Mouse (Mus musculus) macrophage (primary cell): ENCODE data around the gene 1600002K03Rik. TPM values are rescaled to one million over a fixed set of nuclear protein-coding genes. Genes with fewer than 3 reads are reported as not detected.
"Not testable (repeated sequence)": the region's sequence is repeated elsewhere in the genome, so short reads cannot be mapped to it uniquely, and the experiment has no call there.

Source experiments
- H3K27ac ChIP-seq: fragments of 350-480 bp; formaldehyde crosslinking; 2 replicates; pipeline ENCODE4 v1.9.0; 2021
- H3K36me3 ChIP-seq: fragments of 350-480 bp; formaldehyde crosslinking; 2 replicates; pipeline ENCODE4 v1.9.0; 2021; ENCODE audit errors: inconsistent target
- H3K4me3 ChIP-seq: fragments of 350-480 bp; formaldehyde crosslinking; 2 replicates; pipeline ENCODE4 v1.9.0; 2021; ENCODE audit errors: inconsistent target
- H3K79me2 ChIP-seq: fragments of 350-480 bp; formaldehyde crosslinking; 2 replicates; pipeline ENCODE4 v1.9.0; 2021; ENCODE audit errors: inconsistent target
- WGBS: methylation state at CpG from one replicate; pipeline ENCODE4 v1.1.7; 2026; ENCODE audit warnings: inconsistent platforms; ENCODE audit not compliant: missing documents; 5-methylcytosine and 5-hydroxymethylcytosine counted together
- polyA plus RNA-seq: library from polyadenylated mRNA; stranded (reverse); fragments of 250-400 nt; gene quantifications from 3 replicates; pipeline ENCODE4 v1.2.4, GENCODE M21; 2018; ENCODE audit warnings: inconsistent platforms

1600002K03Rik gene
- polyA plus RNA-seq, 1 experiment from 2014 or later: 4.4 TPM

DNA sequence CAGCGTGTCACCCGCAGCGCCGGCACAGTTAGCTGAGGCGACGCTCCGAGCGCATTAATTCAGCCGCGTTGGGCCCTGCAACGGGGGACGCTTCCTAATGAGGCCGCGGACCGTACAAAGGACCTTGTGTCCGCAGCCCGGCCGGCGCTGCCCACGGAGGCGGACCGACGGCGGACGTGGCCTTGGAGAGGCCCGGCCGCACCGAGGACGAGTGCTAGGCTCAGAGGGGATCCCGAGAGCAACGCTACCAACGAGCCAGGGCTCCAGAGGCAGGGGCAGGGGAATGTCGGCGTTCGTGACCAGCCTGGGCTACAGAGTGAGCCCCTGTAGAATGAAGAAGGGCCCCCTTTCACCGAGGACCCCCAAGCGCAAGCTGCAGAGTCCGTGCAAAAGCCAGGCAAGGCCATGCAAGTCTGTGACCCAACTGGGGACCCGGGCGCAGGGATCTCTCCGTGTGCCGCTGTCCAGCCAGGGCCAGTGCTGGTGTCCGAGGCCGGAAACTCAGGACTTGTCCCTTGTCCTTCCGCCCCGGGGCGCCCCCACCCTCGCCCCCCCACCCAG is 17.8 kb downstream of the 1600002K03Rik start:
- H3K4me3 ChIP-seq: no peak overlapping the region
- no peaks in the 10 kb centered on the region for H3K36me3 ChIP-seq
- H3K27ac ChIP-seq: no peak overlapping the region
- H3K79me2 ChIP-seq: no peaks in the 10 kb centered on the region
- whole genome bisulfite sequencing: 2% methylated on average over 48 of the region's 48 CpGs

DNA sequence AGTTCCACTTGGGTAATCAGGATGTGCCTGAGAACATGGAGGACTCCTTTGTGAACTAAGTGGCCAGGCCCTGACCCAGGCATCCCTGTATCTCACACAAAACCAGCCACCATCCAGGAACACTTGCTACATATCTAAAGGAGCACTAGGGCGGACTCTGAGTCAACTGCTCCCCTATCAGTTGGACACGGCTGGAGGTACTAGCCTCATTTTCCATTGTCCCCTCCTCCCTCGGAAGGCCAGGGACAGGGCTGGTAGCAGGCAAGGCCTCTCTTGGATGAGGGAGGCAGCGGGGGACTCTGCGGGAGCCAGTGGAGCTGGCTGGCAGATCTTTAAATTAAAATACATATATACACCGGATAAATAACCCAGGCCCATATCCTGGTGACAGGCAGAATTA is 21.2 kb downstream of the 1600002K03Rik start:
- Histone ChIP-seq H3K4me3 (no peak overlapping the region), H3K27ac (no peak overlapping the region), H3K79me2 (no peaks in the 10 kb centered on the region), H3K36me3 (no peaks in the 10 kb centered on the region)
- 88% methylated on average over 6 of the region's 6 CpGs for WGBS

DNA sequence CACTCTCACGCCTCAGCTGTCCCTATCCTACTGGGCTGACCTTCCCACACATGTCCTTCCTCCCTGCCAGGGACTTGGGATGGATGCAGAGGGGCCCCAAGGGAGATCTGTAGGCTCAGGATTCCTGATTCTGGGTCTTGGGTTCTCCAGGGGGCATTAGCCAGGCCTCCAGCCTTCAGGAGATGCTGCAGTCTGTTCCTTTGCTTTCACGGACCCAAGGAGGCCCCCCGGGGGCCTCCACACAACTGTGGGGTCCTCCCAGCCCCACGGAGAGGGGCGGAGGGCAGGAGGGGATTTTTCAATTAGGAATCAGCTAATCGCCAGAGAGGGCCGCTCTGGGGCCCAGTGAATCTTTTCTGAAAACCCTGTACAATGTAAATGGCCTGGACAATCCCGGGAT is 21.7 kb downstream of the 1600002K03Rik start:
- Histone ChIP-seq H3K79me2 (no peaks in the 10 kb centered on the region), H3K36me3 (no peaks in the 10 kb centered on the region)
- 83% methylated on average over 8 of the region's 8 CpGs for WGBS

DNA sequence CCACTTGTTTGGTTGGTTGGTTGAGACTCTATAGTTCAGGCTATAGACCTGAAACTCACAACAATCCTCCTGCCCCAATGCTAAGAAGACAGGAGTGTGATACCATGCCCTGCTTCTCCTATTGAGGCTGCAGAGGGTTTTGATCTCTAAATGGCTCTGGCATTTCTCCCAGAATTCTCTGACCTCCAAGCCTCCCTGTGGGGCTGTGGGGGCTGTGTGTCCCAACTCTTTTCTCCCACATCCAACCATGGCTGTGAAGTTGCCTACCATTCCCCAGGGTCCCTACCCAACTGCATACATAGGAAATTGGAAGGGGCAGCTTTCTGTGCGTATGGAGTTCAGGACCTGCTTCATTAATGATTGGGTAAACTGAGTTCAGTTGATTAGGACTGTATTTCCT is 23.4 kb downstream of the 1600002K03Rik start:
- 100% methylated on average over 1 of the region's 1 CpGs for WGBS
- Histone ChIP-seq H3K36me3 (no peaks in the 10 kb centered on the region), H3K79me2 (no peaks in the 10 kb centered on the region), H3K27ac (no peak overlapping the region), H3K4me3 (no peak overlapping the region)

More for the DNA sequence above, 21.7 kb downstream of the 1600002K03Rik start:
- Histone ChIP-seq H3K4me3 (no peak overlapping the region), H3K27ac (no peak overlapping the region)

DNA sequence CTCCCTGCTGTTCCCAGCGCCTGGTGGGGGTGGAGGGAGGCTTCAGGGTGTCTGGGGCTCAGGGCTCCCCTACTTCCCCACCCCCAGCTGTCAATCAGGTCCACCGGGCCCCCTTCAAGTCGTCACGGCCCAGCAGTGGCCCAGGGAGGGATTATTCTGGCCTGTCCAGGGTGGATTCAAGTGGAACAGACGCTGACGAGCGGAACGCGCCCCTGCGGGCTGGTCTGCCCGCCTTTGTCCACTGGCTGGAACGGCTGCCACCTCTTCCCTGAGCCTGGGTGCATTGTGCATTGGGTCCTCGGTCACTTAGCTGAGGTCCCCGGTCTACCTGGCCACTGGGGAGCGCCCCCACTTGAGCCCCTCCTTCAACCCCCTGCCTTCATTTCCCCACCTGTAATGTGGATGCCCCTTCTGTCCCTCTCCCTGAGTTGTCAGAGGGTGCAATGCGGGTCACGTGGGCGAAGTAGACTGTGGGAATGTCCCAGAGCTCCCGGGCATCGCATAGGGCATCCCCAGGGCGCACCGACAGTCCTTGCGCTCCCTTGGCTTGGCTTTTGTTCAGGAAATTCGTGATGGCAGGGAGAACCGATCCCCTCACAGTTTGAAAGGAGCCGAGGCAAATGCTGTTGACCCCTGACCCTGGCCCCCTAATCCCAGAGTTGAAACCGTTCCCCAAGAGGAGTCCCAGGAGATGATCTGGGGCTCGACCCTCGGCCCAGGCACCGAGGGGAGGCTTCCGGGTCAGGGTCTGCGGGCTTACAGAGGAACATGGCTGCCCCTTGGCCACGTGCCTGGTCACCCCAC is 24.2 kb downstream of the 1600002K03Rik start:
- Histone ChIP-seq H3K4me3 (no peak overlapping the region), H3K36me3 (no peaks in the 10 kb centered on the region), H3K79me2 (no peaks in the 10 kb centered on the region), H3K27ac (no peak overlapping the region)
- 91% methylated on average over 27 of the region's 33 CpGs for WGBS

DNA sequence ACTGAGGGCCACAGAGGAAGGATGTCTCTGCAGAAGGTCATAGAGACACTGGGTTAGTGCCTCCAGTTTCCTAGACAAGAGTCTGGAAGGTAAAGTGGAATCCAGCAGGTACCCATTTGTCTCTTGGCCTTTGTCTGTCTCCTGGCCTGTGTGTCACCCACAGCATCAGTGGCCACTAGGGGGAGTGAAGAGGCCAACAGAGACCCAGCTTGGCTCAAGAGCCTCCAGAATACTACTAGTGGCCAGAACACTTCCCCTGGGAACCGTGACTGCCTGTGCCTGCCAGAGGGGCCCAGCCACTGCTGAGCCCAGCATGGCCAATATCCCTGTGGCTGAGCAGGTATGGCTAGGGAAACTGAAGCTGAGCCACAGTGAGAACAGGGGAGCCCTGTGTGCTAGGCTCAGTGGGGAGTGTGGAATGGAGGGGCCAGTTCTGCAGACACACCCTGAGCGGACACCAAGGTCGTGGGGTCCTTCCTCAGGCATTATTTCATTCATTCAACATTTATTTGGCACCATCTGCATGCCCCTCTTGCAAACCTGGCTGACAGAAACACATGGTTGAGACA is 26.8 kb downstream of the 1600002K03Rik start:
- Histone ChIP-seq H3K36me3 (no peaks in the 10 kb centered on the region), H3K27ac (no peak overlapping the region), H3K79me2 (no peaks in the 10 kb centered on the region), H3K4me3 (no peak overlapping the region)
- 62% methylated on average over 3 of the region's 3 CpGs for WGBS

- Histone ChIP-seq H3K27ac (no peak overlapping the region), H3K4me3 (no peak overlapping the region), H3K79me2 (no peaks in the 10 kb centered on the region), H3K36me3 (no peaks in the 10 kb centered on the region)
- WGBS: 83% methylated on average over 6 of the region's 6 CpGs
Observed at GRCm38 (mm10) chr10:80200485-80200884, 27.7 kb downstream of the 1600002K03Rik start.

GRCm38 (mm10) chr10:80204055-80204454 is 31.3 kb downstream of the 1600002K03Rik start:
- WGBS: 79% methylated on average over 7 of the region's 7 CpGs
- Histone ChIP-seq H3K79me2 (no peaks in the 10 kb centered on the region), H3K27ac (no peak overlapping the region), H3K4me3 (no peak overlapping the region), H3K36me3 (no peaks in the 10 kb centered on the region)

GRCm38 (mm10) chr10:80207201-80207600 is 34.5 kb downstream of the 1600002K03Rik start:
- 90% methylated on average over 1 of the region's 1 CpGs for WGBS
- H3K79me2 ChIP-seq: no peaks in the 10 kb centered on the region
- no peak overlapping the region for H3K4me3 ChIP-seq
- H3K36me3 ChIP-seq: no peaks in the 10 kb centered on the region
- no peak overlapping the region for H3K27ac ChIP-seq

DNA sequence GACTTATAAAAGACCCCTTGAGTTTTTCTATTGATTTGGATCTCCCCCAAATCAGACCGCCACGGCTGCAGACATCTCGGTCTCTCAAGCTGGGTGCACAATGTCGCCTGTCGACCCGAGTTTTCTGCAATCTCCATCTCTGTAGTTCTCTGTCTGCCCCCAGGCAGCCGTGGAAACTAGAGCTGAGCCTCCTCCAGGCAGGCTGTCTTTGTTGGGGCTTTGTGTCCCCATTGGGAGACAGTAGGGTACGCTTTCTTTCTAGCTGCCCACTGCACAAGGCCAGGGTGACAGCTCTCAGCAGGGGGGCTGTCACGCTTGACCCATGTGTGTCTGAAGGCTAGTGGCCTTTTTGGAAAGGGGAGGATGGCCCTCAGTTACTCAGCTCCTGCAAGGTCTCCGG is 34.9 kb downstream of the 1600002K03Rik start:
- no peak overlapping the region for H3K27ac ChIP-seq
- H3K36me3 ChIP-seq: no peaks in the 10 kb centered on the region
- WGBS: 93% methylated on average over 10 of the region's 10 CpGs
- H3K4me3 ChIP-seq: no peak overlapping the region
- H3K79me2 ChIP-seq: no peaks in the 10 kb centered on the region

DNA sequence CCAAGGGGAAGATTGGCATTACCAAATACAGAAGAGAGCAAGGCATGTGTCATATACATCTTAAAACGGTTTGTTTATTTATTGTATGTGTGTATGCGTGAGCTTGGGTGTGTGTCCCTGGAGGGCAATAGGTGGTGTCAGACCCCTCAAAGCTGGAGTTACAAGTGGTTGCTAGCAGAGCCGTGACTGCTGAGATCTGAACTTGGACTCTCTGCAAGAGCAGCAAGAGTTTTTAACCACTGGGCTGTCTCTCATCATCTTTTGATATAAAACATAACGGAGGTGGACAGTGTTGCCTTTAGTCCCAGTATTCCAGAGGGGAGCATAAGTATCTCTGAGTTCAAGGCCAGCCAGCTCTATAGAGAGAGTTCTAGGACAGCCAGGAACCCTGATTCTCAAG is 35.5 kb downstream of the 1600002K03Rik start:
- no peak overlapping the region for H3K4me3 ChIP-seq
- H3K27ac ChIP-seq: no peak overlapping the region
- no peaks in the 10 kb centered on the region for H3K36me3 ChIP-seq
- H3K79me2 ChIP-seq: no peaks in the 10 kb centered on the region
- WGBS: 90% methylated on average over 4 of the region's 4 CpGs

- 94% methylated on average over 24 of the region's 24 CpGs for WGBS
- no peaks in the 10 kb centered on the region for H3K79me2 ChIP-seq
- H3K27ac ChIP-seq: no peak overlapping the region
- H3K4me3 ChIP-seq: no peak overlapping the region
- no peaks in the 10 kb centered on the region for H3K36me3 ChIP-seq
Observed at GRCm38 (mm10) chr10:80208841-80209371, 36.2 kb downstream of the 1600002K03Rik start.

DNA sequence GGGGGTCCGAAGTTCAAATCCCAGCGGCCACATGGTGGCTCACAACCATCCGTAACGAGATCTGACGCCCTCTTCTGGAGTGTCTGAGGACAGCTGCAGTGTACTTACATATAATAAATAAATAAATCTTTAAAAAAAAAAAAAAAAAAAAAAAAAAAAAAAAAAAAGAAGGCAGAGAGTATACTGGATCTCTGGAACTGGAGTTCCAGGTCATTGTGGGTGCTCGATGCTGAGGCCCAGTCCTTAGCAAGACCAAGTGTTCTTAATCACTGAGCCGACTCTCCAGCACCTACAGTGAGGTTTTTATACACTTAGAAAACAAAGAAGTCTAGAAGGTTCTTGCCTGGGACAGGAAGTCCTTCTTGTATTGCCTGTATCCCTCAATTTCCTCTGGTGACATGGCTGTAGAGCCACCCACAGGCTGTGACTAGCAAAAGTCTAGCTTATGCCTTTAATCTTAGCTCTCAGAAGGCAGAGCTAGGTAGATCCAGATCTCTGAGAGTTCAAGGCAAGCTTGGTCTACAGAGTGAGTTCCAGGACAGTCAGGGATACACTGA is 38.9 kb downstream of the 1600002K03Rik start:
- H3K36me3 ChIP-seq, H3K27ac ChIP-seq, H3K79me2 ChIP-seq, H3K4me3 ChIP-seq: not testable (repeated sequence)
- 25% methylated on average over 2 of the region's 7 CpGs for WGBS

DNA sequence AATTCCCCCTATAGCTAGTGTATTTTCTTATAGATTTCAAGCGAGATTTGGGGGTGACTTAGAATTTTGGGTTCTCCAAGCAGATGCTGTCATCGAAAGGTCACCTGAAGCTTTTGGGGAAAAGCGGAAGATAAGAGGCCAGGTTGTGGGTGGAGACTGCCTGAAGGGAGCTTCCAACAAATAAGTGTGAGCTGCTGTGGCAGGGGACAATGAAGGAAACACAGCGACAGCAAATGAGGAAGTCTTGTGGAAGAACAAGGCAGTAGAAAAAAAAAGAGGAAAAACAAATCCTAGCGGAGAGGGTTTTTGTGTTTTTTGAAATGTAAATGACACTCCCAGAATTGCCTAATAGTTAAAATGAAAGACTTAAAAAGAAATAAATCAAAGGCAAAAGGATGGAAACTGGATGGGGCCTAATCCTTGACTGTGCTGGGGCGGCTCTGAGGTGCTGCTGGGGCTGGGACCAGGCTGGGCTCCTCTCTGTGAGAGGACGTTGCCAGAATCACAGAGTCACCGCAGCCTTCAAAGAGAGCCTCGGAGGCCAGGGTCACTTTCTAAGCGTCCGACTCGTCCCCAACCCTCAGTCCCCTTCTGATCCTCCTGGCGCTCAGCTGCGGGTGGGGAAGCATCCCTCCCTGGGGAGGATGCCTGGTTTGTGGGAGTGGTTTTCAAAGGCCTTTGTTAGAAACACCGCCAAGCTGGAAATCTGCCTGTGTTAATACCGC is 42.5 kb downstream of the 1600002K03Rik start:
- no peaks in the 10 kb centered on the region for H3K79me2 ChIP-seq
- H3K27ac ChIP-seq: peak overlapping the region; percentile 53
- H3K36me3 ChIP-seq: no peaks in the 10 kb centered on the region
- no peak overlapping the region for H3K4me3 ChIP-seq
- WGBS: 45% methylated on average over 15 of the region's 16 CpGs
